Mouse (Mus musculus): ENCODE results near the gene Erbb4. TPM values are rescaled to one million over a fixed set of nuclear protein-coding genes. Genes with fewer than 3 reads are reported as not detected.
A peak's percentile ranks its signal among the peaks of the same experiment; 100 is the strongest.

Gene Erbb4
- total RNA-seq (2014; rRNA removed) (43.9 and 53.5 TPM in 2 replicates), polyA plus RNA-seq (2015; fragmentation: Nextera tagmentation; extraction: Ambion mirVana) (3.9 and 9.3 TPM in 2 replicates)

DNA sequence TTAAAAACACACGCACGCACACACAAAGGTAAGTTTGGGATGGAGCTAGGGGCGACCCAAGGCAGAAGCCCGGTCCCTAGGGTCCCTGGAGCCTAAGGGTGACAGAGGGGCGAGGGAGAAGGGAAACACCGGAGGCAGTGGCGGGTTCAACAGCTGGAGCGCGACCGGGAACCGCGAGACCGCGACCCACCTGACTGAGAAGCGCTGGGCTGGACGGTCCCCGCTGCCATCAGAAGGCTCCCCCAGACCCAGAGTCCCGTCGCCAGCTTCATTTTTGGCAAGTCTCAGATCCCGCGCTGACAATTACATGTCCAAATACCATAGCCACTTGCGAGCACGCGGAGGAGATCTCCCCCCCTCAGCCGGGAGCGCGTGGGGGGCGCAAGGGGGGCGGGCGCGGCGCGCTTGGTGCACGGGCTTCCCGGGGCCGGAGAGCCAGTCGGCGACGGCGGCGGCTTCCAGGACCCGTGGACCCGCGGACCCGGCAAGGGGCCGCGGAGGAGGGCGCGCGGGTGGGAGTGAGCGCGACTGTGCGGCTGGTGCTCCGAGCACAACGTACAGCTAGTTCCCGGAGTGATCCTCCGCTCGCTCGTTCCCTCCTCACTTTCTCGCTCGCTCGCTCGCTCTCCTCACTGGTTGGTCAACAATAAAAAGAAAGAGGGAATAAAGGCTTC lies at the start of gene Erbb4:
Erbb4 (minus strand) TSS at position 575 of the 674 bp plus-strand sequence.
- peak within 1 kb of the TSS; percentile 69 for H3K27ac ChIP-seq (ENCODE audit: low read depth, low read length)
- no peaks in the 10 kb centered on the region for H3K36me3 ChIP-seq (ENCODE audit: insufficient read depth)
- peak within 1 kb of the TSS; percentile 60 for H3K9ac ChIP-seq
- H3K4me3 ChIP-seq (ENCODE audit: low read depth, low read length), result peak within 1 kb of the TSS; percentile 73
- peak within 1 kb of the TSS; percentile 96 for H3K4me2 ChIP-seq (ENCODE audit: low read depth)
- no peak for TF ChIP-seq CTCF (IDR thresholded peaks at IDR 0.05; ENCODE audit: low read depth)
- H3K4me1 ChIP-seq (ENCODE audit: insufficient read depth), result peaks cover 8% of the 10 kb centered on the region; the same call in 1 of the 2 replicates
- peak; percentile 49 for ATAC-seq
- DNase-seq, result peak; percentile 35
- no peaks in the 10 kb centered on the region for H3K9me3 ChIP-seq (ENCODE audit: low read length)
- 2% methylated on average over 63 of the region's 63 CpGs for WGBS
- peaks cover 14% of the 10 kb centered on the region for H3K27me3 ChIP-seq (ENCODE audit: insufficient read depth, low read length)

- ATAC-seq (peak; percentile 79), DNase-seq (peak; percentile 29)
- Histone ChIP-seq H3K27ac (ENCODE audit: low read depth, low read length) (no peak overlapping the region), H3K36me3 (ENCODE audit: insufficient read depth) (no peaks in the 10 kb centered on the region), H3K4me3 (ENCODE audit: low read depth, low read length) (no peak overlapping the region), H3K4me2 (ENCODE audit: low read depth) (no peak overlapping the region), H3K9ac (no peak overlapping the region), H3K9me3 (ENCODE audit: low read length) (no peaks in the 10 kb centered on the region), H3K27me3 (ENCODE audit: insufficient read depth, low read length) (no peaks in the 10 kb centered on the region), H3K4me1 (ENCODE audit: insufficient read depth) (no peaks in the 10 kb centered on the region)
- TF ChIP-seq CTCF (IDR thresholded peaks at IDR 0.05; ENCODE audit: low read depth), result no peak
- 10% methylated on average over 2 of the region's 2 CpGs for WGBS
Measured at GRCm38 (mm10) chr1:69157346-69157745, 49.5 kb upstream of the Erbb4 start.

DNA sequence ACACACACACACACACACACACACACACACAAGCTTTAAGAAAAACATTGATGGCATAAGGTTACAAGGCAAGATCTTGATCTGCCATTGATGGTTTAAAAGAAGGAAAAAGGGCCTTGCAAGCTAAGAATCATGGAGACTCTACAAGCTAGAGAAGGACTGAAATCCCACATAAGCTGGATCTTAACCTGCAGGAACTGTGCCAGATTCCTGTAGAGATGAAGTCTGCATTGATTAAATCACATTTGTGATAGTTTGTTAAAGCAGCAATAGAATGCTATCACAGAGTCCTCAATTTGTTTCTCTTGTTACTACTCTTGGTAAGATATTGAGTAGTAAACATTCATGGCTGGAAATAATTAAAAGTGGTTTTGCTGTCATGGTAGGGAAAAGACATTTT lies 33.5 kb upstream of the Erbb4 start:
- H3K4me1 ChIP-seq (ENCODE audit: insufficient read depth), result no peaks in the 10 kb centered on the region
- H3K9me3 ChIP-seq (ENCODE audit: low read length), result no peaks in the 10 kb centered on the region
- DNase-seq (no peak), ATAC-seq (no peak)
- H3K4me3 ChIP-seq (ENCODE audit: low read depth, low read length), result no peak overlapping the region
- no peak overlapping the region for H3K4me2 ChIP-seq (ENCODE audit: low read depth)
- H3K9ac ChIP-seq, result no peak overlapping the region
- TF ChIP-seq CTCF (IDR thresholded peaks at IDR 0.05; ENCODE audit: low read depth), result no peak
- no peaks in the 10 kb centered on the region for H3K36me3 ChIP-seq (ENCODE audit: insufficient read depth)
- H3K27me3 ChIP-seq (ENCODE audit: insufficient read depth, low read length), result peaks cover 7% of the 10 kb centered on the region; the same call in 1 of the 2 replicates
- no peak overlapping the region for H3K27ac ChIP-seq (ENCODE audit: low read depth, low read length)

- Histone ChIP-seq H3K36me3 (ENCODE audit: insufficient read depth) (no peaks in the 10 kb centered on the region), H3K4me1 (ENCODE audit: insufficient read depth) (no peaks in the 10 kb centered on the region), H3K9ac (no peak overlapping the region), H3K4me2 (ENCODE audit: low read depth) (no peak overlapping the region), H3K27me3 (ENCODE audit: insufficient read depth, low read length) (peaks cover 7% of the 10 kb centered on the region; the same call in 1 of the 2 replicates), H3K27ac (ENCODE audit: low read depth, low read length) (no peak overlapping the region), H3K9me3 (ENCODE audit: low read length) (no peaks in the 10 kb centered on the region), H3K4me3 (ENCODE audit: low read depth, low read length) (no peak overlapping the region)
- 64% methylated on average over 6 of the region's 6 CpGs for WGBS
- no peak for TF ChIP-seq CTCF (IDR thresholded peaks at IDR 0.05; ENCODE audit: low read depth)
- ATAC-seq (no peak), DNase-seq (no peak)
Measured at GRCm38 (mm10) chr1:69139519-69139868, 31.6 kb upstream of the Erbb4 start.

DNA sequence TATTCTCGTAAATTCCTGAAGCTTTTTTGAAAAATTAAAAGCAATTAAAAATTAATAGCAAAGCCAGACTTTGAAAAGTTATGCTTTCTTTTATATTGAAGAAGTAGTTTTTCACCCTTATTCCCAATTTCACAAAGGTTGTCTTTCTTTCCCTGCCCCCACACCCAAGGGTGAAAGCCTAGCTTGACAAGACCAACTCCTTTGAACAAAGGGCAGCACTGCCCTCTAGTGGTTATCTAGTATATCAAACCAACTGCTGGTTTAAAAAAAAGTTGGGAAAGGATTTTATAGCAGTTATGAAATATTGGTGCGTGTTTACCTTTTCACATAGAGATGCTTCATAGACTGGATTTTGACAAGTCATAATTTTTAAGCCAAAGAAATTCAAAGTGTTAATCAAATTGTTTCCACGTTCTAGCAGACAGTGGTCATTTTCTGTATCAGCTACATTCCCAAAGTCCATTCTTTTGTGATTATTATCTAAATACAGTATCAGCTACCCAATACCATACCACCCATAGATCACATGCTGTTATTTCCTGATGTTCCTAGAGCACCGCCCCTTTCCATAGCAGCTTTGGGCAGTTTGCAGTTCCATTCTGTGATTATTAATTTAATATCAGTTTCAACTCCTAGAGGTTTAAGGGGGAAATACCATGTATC lies 31.1 kb upstream of the Erbb4 start:
- DNase-seq, result peak; percentile 88
- Histone ChIP-seq H3K27ac (ENCODE audit: low read depth, low read length) (no peak overlapping the region), H3K9me3 (ENCODE audit: low read length) (no peaks in the 10 kb centered on the region), H3K27me3 (ENCODE audit: insufficient read depth, low read length) (peaks cover 7% of the 10 kb centered on the region; the same call in 1 of the 2 replicates), H3K4me3 (ENCODE audit: low read depth, low read length) (no peak overlapping the region), H3K36me3 (ENCODE audit: insufficient read depth) (no peaks in the 10 kb centered on the region), H3K9ac (no peak overlapping the region), H3K4me1 (ENCODE audit: insufficient read depth) (no peaks in the 10 kb centered on the region), H3K4me2 (ENCODE audit: low read depth) (no peak overlapping the region)
- peak; percentile 83 for TF ChIP-seq CTCF (IDR thresholded peaks at IDR 0.05; ENCODE audit: low read depth)
- no peak for ATAC-seq
- WGBS, result 39% methylated on average over 4 of the region's 4 CpGs

- H3K27ac ChIP-seq (ENCODE audit: low read depth, low read length), result no peak overlapping the region
- H3K4me2 ChIP-seq (ENCODE audit: low read depth), result no peak overlapping the region
- no peaks in the 10 kb centered on the region for H3K36me3 ChIP-seq (ENCODE audit: insufficient read depth)
- no peak for TF ChIP-seq CTCF (IDR thresholded peaks at IDR 0.05; ENCODE audit: low read depth)
- WGBS, result 54% methylated on average over 1 of the region's 1 CpGs
- H3K9me3 ChIP-seq (ENCODE audit: low read length), result no peaks in the 10 kb centered on the region
- no peak overlapping the region for H3K4me3 ChIP-seq (ENCODE audit: low read depth, low read length)
- DNase-seq, result peak; percentile 24
- no peak overlapping the region for H3K9ac ChIP-seq
- peak; percentile 48 for ATAC-seq
- H3K4me1 ChIP-seq (ENCODE audit: insufficient read depth), result no peaks in the 10 kb centered on the region
- H3K27me3 ChIP-seq (ENCODE audit: insufficient read depth, low read length), result no peaks in the 10 kb centered on the region
Measured at GRCm38 (mm10) chr1:69124147-69124848, 16.4 kb upstream of the Erbb4 start.
